Mouse (Mus musculus) myocyte (in vitro differentiated cells): ENCODE measurements at regions not wholly inside any gene's neighbourhood (a gene's known extent, or its start where the extent isn't known, plus 50 kb on each side); places are given as distances from the start of the nearest gene placed in this dataset.
A peak's percentile ranks its signal among the peaks of the same experiment; 100 is the strongest.

Source experiments
- H3K27me3 ChIP-seq: one replicate; pipeline ENCODE4 v1.6.1; 2011; ENCODE audit not compliant: control insufficient read depth, insufficient read depth, insufficient read length
- H3K36me3 ChIP-seq: one replicate; pipeline ENCODE4 v1.6.1; 2011; ENCODE audit not compliant: control insufficient read depth, insufficient read depth
- H3K4me2 ChIP-seq: one replicate; pipeline ENCODE4 v1.6.1; 2011; ENCODE audit warnings: low read depth, control low read depth
- H3K4me3 ChIP-seq: one replicate; pipeline ENCODE4 v1.5.1; 2011; ENCODE audit warnings: mild to moderate bottlenecking, control low read depth, moderate library complexity
- H3K79me2 ChIP-seq: one replicate; pipeline ENCODE4 v1.6.1; 2011; ENCODE audit not compliant: control insufficient read depth, insufficient read depth
- H3ac ChIP-seq: one replicate; pipeline ENCODE4 v1.6.1; 2011; ENCODE audit not compliant: control insufficient read depth, insufficient read length
- CEBPB ChIP-seq: IDR thresholded peaks from 2 replicates; pipeline ENCODE4 v1.6.1; 2011; ENCODE audit warnings: mild to moderate bottlenecking, moderate library complexity; ENCODE audit not compliant: poor library complexity, insufficient read depth, severe bottlenecking
- E2F4 ChIP-seq: IDR thresholded peaks from one replicate; pipeline ENCODE4 v1.6.1; 2011; ENCODE audit warnings: mild to moderate bottlenecking, control low read depth, moderate library complexity; ENCODE audit not compliant: insufficient read depth
- MAX ChIP-seq: IDR thresholded peaks from one replicate; pipeline ENCODE4 v1.6.1; 2011; ENCODE audit warnings: low read depth, mild to moderate bottlenecking, control low read depth
- MYOD1 ChIP-seq, 3 experiments: IDR thresholded peaks; one replicate each; pipeline ENCODE4 v1.6.1; 2011; ENCODE audit warnings: control low read depth in 2 of 3, low read depth in 2 of 3, mild to moderate bottlenecking in 2 of 3, moderate library complexity in 1 of 3; ENCODE audit not compliant: insufficient read length in 2 of 3, control insufficient read depth in 1 of 3
- MYOG ChIP-seq, 3 experiments: IDR thresholded peaks; one replicate each; pipeline ENCODE4 v1.6.1; 2011; ENCODE audit warnings: control low read depth in 2 of 3, low read depth in 2 of 3, mild to moderate bottlenecking in 2 of 3; ENCODE audit not compliant: insufficient read length in 2 of 3, control insufficient read depth in 1 of 3, insufficient read depth in 1 of 3
- POLR2A ChIP-seq: IDR thresholded peaks from one replicate; pipeline ENCODE4 v1.6.1; 2011; ENCODE audit warnings: low read depth, mild to moderate bottlenecking, control low read depth, moderate library complexity; ENCODE audit not compliant: insufficient read length
- POLR2AphosphoS2 ChIP-seq: IDR thresholded peaks from one replicate; pipeline ENCODE4 v1.6.1; 2011; ENCODE audit warnings: low read depth, control low read depth; ENCODE audit not compliant: insufficient read length
- REST ChIP-seq: IDR thresholded peaks from one replicate; pipeline ENCODE4 v1.6.1; 2011; ENCODE audit warnings: mild to moderate bottlenecking, control low read depth, moderate library complexity; ENCODE audit not compliant: insufficient read depth, insufficient read length
- SRF ChIP-seq: IDR thresholded peaks from one replicate; pipeline ENCODE4 v1.6.1; 2011; ENCODE audit warnings: low read depth; ENCODE audit not compliant: control insufficient read depth, insufficient read length
- TCF12 ChIP-seq: IDR thresholded peaks from one replicate; pipeline ENCODE4 v1.6.1; 2011; ENCODE audit warnings: mild to moderate bottlenecking, control low read depth; ENCODE audit not compliant: poor library complexity, insufficient read depth, severe bottlenecking
- TCF3 ChIP-seq: IDR thresholded peaks from one replicate; pipeline ENCODE4 v1.6.1; 2011; ENCODE audit warnings: low read depth, control low read depth; ENCODE audit not compliant: insufficient read length
- USF1 ChIP-seq: IDR thresholded peaks from one replicate; pipeline ENCODE4 v1.6.1; 2011; ENCODE audit warnings: low read depth, mild to moderate bottlenecking, control low read depth, moderate library complexity

GRCm38 (mm10) chr10:116693816-116694215 lies 112.5 kb upstream of the Cnot2 start:
- Histone ChIP-seq H3K4me2 (no peak overlapping the region), H3ac (no peak overlapping the region), H3K4me3 (no peak overlapping the region), H3K79me2 (no peaks in the 10 kb centered on the region), H3K27me3 (no peaks in the 10 kb centered on the region), H3K36me3 (no peaks in the 10 kb centered on the region)
- TF ChIP-seq E2F4 (no peak), SRF (no peak), USF1 (no peak), MYOD1 (IDR thresholded peaks at IDR 0.05; ENCODE audit: control insufficient read depth in 1 of 3, insufficient read length in 2 of 3, low read depth in 2 of 3) (no peak), REST (no peak), TCF12 (no peak), MAX (no peak), POLR2A (no peak), CEBPB (no peak), TCF3 (no peak), MYOG (IDR thresholded peaks at IDR 0.05; ENCODE audit: control insufficient read depth in 1 of 3, insufficient read depth in 1 of 3, insufficient read length in 2 of 3, low read depth in 2 of 3) (no peak), POLR2AphosphoS2 (no peak)

DNA sequence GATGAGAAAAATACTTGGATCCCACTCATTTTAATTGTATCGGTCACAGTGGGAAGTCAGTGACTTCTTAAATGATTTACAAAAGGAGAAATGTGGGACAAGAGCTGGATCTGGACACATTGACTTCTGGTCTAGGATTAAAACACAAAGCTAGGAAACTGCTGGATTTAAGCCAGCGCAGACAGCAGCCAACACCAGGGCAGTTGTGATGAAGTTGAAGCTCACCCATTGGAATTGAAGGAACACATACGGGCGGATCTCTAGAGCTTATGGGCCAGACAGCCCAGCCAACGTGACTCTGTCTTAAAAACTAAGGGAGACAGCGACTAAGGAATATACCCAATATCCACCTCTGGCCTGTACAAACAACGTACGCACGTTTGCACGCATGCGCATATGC lies 105.4 kb upstream of the Cnot2 start:
- H3K4me2 ChIP-seq, result no peak overlapping the region
- no peak for TF ChIP-seq POLR2A
- no peak for TF ChIP-seq E2F4
- TF ChIP-seq CEBPB, result no peak
- TF ChIP-seq MYOD1 (IDR thresholded peaks at IDR 0.05; ENCODE audit: control insufficient read depth in 1 of 3, insufficient read length in 2 of 3, low read depth in 2 of 3), result no peak
- TF ChIP-seq REST, result no peak
- TF ChIP-seq USF1, result no peak
- TF ChIP-seq TCF12, result no peak
- TF ChIP-seq MAX, result no peak
- TF ChIP-seq SRF, result no peak
- no peak for TF ChIP-seq POLR2AphosphoS2
- no peak for TF ChIP-seq TCF3
- H3K79me2 ChIP-seq, result no peaks in the 10 kb centered on the region
- H3ac ChIP-seq, result no peak overlapping the region
- no peak overlapping the region for H3K4me3 ChIP-seq
- no peaks in the 10 kb centered on the region for H3K36me3 ChIP-seq
- H3K27me3 ChIP-seq, result no peaks in the 10 kb centered on the region

DNA sequence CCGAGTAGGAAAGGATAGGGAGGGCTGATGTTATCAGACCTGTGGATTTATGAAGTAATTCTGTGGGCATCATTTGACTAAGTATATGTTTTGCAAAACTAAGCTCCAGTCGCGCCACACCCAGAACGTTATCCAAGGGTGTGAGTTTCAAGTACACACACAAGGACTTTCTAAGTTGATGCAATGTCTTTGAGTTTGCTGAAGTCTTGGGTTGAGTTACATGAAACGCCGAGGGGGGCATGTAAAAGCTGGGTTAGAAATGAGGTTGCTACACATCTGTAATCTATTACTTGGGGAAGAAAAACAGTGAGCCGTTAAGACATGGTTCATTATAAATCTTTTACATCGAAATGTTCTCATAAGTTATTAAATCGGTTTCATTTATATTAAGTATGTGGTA lies 102.1 kb upstream of the Cnot2 start:
- Histone ChIP-seq H3K4me3 (no peak overlapping the region), H3K36me3 (no peaks in the 10 kb centered on the region), H3K79me2 (no peaks in the 10 kb centered on the region), H3K27me3 (no peaks in the 10 kb centered on the region), H3K4me2 (peak overlapping the region; percentile 4), H3ac (no peak overlapping the region)
- 0 out of 2 replicates have a peak, but pooled peaks have one; percentile 37 for TF ChIP-seq CEBPB
- TF ChIP-seq MAX, result no peak
- no peak for TF ChIP-seq SRF

- no peak overlapping the region for H3K4me3 ChIP-seq
Measured at GRCm38 (mm10) chr10:116678950-116679735, 97.8 kb upstream of the Cnot2 start.

GRCm38 (mm10) chr10:116677949-116678348 lies 96.6 kb upstream of the Cnot2 start:
- H3K27me3 ChIP-seq, result no peaks in the 10 kb centered on the region
- H3ac ChIP-seq, result no peak overlapping the region
- H3K4me3 ChIP-seq, result no peak overlapping the region
- H3K36me3 ChIP-seq, result no peaks in the 10 kb centered on the region
- H3K79me2 ChIP-seq, result no peaks in the 10 kb centered on the region
- H3K4me2 ChIP-seq, result no peak overlapping the region
- no peak for TF ChIP-seq MYOG (IDR thresholded peaks at IDR 0.05; ENCODE audit: control insufficient read depth in 1 of 3, insufficient read depth in 1 of 3, insufficient read length in 2 of 3, low read depth in 2 of 3)
- no peak for TF ChIP-seq SRF
- TF ChIP-seq MAX, result no peak
- TF ChIP-seq MYOD1 (IDR thresholded peaks at IDR 0.05; ENCODE audit: control insufficient read depth in 1 of 3, insufficient read length in 2 of 3, low read depth in 2 of 3), result no peak
- TF ChIP-seq REST, result no peak
- TF ChIP-seq CEBPB, result no peak
- no peak for TF ChIP-seq USF1
- TF ChIP-seq POLR2AphosphoS2, result no peak
- no peak for TF ChIP-seq POLR2A
- no peak for TF ChIP-seq TCF3
- TF ChIP-seq E2F4, result no peak
- no peak for TF ChIP-seq TCF12

More at GRCm38 (mm10) chr10:116678950-116679735, 97.8 kb upstream of the Cnot2 start:
- Histone ChIP-seq H3K27me3 (no peaks in the 10 kb centered on the region), H3ac (no peak overlapping the region), H3K79me2 (no peaks in the 10 kb centered on the region), H3K36me3 (no peaks in the 10 kb centered on the region), H3K4me2 (no peak overlapping the region)
- TF ChIP-seq MYOD1 (IDR thresholded peaks at IDR 0.05; ENCODE audit: control insufficient read depth in 1 of 3, insufficient read length in 2 of 3, low read depth in 2 of 3) (no peak), E2F4 (no peak), TCF3 (no peak), TCF12 (no peak), CEBPB (no peak)
